Mouse (Mus musculus): ENCODE measurements around the gene Csrnp2. TPM values are rescaled to one million over a fixed set of nuclear protein-coding genes. Genes with fewer than 3 reads are reported as not detected.

Gene Csrnp2
- polyA plus RNA-seq, 1 experiment from 2014 or later = 0.98 TPM

DNA sequence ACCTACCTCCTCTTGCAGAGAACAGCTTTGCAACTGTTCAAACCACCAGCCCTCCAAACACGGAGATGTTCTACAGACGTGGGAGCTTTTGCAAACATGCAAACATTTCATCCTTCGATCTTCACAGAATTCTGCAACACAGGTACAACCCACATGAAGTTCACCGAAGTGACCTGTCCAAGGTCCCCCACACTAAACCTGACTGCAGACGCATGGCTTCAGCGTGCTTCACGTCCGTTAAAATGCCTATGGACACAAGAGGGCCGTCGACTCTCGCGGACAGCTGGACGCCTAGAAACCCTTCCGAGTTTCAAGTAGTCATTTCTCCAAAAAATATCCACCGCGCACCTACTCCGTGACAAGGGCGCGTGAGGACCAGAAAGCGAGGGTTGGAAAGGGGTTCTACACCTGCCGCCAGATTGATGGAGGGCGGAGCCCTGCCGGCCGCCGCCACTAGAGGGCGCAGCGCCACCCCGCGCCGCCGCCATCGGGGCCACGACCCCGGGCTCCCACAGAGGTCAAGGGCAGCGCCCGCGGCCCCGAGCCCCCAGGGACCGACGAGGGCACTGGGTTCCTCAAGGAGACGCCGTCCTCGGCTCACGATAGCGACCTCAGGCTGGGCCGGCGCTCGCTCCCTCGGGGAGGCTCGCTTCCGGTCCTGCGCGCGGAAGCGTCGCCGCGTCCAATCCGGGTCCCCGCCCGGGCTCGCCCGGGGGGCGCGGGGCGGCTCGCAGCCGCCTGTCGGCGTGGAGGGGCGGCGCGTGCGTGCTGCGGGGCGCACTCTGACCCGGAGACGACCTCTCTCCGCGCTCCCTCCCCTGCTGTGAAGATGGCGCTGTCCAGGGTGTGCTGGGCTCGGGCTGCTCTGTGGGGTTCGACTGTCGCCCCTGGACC lies 26.7 kb downstream of the Csrnp2 start, which contains the start of gene Letmd1:
Letmd1 (plus strand) TSS at position 729 of the 894 bp plus-strand sequence.
- Histone ChIP-seq H3K36me3 (ENCODE audit: control insufficient read depth, insufficient read depth) (peaks cover 7% of the 10 kb centered on the region; the same call in 1 of the 2 replicates), H3K27ac (ENCODE audit: low read length) (peak within 1 kb of the TSS; percentile 87), H3K9me3 (replicated peaks; ENCODE audit: control insufficient read depth, low read length) (no peaks in the 10 kb centered on the region), H3K4me2 (ENCODE audit: low read depth, low read length) (peak within 1 kb of the TSS; percentile 92), H3K4me1 (ENCODE audit: control insufficient read depth, low read depth, low read length) (peaks cover 22% of the 10 kb centered on the region), H3K4me3 (ENCODE audit: low read depth, low read length) (peak within 1 kb of the TSS; percentile 88), H3K9ac (ENCODE audit: low read depth, low read length) (peak within 1 kb of the TSS; percentile 87), H3K27me3 (ENCODE audit: control insufficient read depth, insufficient read depth, low read depth, low read length) (no peaks in the 10 kb centered on the region)
- ATAC-seq (ENCODE audit: low read depth) = peak; percentile 86
- 2% methylated on average over 79 of the region's 84 CpGs for whole genome bisulfite sequencing (ENCODE audit: insufficient replicate concordance)

DNA sequence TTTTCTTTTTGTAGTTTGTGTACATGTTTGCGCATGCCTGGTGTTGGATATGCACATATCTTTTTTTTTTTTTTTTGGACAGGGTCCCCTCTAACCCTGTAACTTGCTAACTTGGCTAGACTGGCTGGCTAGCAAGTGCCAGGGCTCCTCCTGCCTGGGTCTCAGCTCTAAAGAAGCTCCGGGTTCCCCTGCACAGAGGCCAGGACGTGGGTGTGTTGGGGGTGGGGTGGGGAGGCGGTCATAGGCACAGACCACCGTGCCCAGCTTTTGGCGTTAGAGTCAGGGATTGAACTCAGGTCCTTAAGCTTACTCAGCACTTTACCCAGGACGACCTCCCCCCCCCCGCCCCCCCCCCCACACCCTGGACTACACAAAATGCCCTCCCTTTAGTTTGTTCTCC lies 27.6 kb downstream of the Csrnp2 start:
- Histone ChIP-seq H3K36me3 (ENCODE audit: control insufficient read depth, insufficient read depth) (peaks cover 7% of the 10 kb centered on the region; the same call in 1 of the 2 replicates), H3K27me3 (ENCODE audit: control insufficient read depth, insufficient read depth, low read depth, low read length) (no peaks in the 10 kb centered on the region), H3K9me3 (replicated peaks; ENCODE audit: control insufficient read depth, low read length) (no peaks in the 10 kb centered on the region), H3K27ac (ENCODE audit: low read length) (no peak overlapping the region; the same call in 1 of the 2 replicates), H3K4me3 (ENCODE audit: low read depth, low read length) (peak overlapping the region; percentile 88), H3K9ac (ENCODE audit: low read depth, low read length) (no peak overlapping the region), H3K4me2 (ENCODE audit: low read depth, low read length) (peak overlapping the region; percentile 92; the same call in 1 of the 2 replicates), H3K4me1 (ENCODE audit: control insufficient read depth, low read depth, low read length) (peaks cover 22% of the 10 kb centered on the region)
- no peak for ATAC-seq (ENCODE audit: low read depth)
- WGBS (ENCODE audit: insufficient replicate concordance) = 30% methylated on average over 7 of the region's 8 CpGs

DNA sequence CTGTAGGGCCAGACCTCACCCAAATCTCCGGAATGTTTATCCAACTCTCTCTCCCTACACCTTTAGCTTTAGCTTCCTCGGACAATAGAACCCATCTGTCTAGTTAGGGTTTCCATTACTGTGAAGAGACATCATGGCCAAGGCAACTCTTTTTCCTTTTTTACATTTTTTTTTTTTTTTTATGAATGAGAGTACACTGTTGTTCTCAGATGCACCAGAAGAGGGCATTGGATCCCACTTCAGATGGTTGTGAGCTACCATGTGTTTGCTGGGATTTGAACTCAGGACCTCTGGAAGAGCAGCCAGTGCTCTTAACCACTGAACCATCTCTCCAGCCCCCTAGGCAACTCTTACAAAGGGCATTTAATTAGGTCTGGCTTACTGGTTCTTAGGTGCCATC lies 29.9 kb downstream of the Csrnp2 start:
- 50% methylated on average over 2 of the region's 2 CpGs for WGBS (ENCODE audit: insufficient replicate concordance)
- H3K4me1 ChIP-seq (ENCODE audit: control insufficient read depth, low read depth, low read length) = peaks cover 33% of the 10 kb centered on the region
- H3K9ac ChIP-seq (ENCODE audit: low read depth, low read length) = no peak overlapping the region
- H3K36me3 ChIP-seq (ENCODE audit: control insufficient read depth, insufficient read depth) = no peaks in the 10 kb centered on the region
- no peak for ATAC-seq (ENCODE audit: low read depth)
- no peak overlapping the region for H3K27ac ChIP-seq (ENCODE audit: low read length)
- H3K4me3 ChIP-seq (ENCODE audit: low read depth, low read length) = no peak overlapping the region
- no peak overlapping the region for H3K4me2 ChIP-seq (ENCODE audit: low read depth, low read length)
- H3K9me3 ChIP-seq (replicated peaks; ENCODE audit: control insufficient read depth, low read length) = no peaks in the 10 kb centered on the region
- H3K27me3 ChIP-seq (ENCODE audit: control insufficient read depth, insufficient read depth, low read depth, low read length) = no peaks in the 10 kb centered on the region

GRCm38 (mm10) chr15:100463712-100464111 lies 31.6 kb downstream of the Csrnp2 start:
- H3K27me3 ChIP-seq (ENCODE audit: control insufficient read depth, insufficient read depth, low read depth, low read length) = no peaks in the 10 kb centered on the region
- no peak overlapping the region for H3K9ac ChIP-seq (ENCODE audit: low read depth, low read length)
- H3K36me3 ChIP-seq (ENCODE audit: control insufficient read depth, insufficient read depth) = no peaks in the 10 kb centered on the region
- H3K4me1 ChIP-seq (ENCODE audit: control insufficient read depth, low read depth, low read length) = peaks cover 21% of the 10 kb centered on the region
- H3K4me3 ChIP-seq (ENCODE audit: low read depth, low read length) = no peak overlapping the region
- ATAC-seq (ENCODE audit: low read depth) = no peak
- H3K9me3 ChIP-seq (replicated peaks; ENCODE audit: control insufficient read depth, low read length) = no peaks in the 10 kb centered on the region
- 18% methylated on average over 6 of the region's 6 CpGs for WGBS (ENCODE audit: insufficient replicate concordance)
- no peak overlapping the region for H3K4me2 ChIP-seq (ENCODE audit: low read depth, low read length)
- H3K27ac ChIP-seq (ENCODE audit: low read length) = no peak overlapping the region

DNA sequence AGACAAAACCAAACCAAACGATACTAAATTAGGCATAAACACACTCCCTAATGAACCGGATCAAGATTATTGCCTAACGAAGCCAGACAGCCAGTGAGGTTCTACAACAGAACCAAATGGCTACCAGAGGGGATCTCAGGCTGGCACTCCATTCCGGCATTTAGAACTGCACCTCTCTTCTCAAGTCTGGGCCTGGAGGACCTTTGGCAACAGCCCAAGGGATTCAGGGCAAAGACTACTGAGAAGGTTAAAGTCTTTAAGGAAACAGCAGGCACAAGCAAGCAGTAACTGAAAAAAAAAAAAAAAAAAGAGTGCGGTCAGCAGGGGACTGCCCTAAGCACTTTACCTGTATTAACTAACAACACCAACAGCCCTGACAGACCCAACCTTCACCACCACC lies 33.2 kb downstream of the Csrnp2 start:
- no peaks in the 10 kb centered on the region for H3K36me3 ChIP-seq (ENCODE audit: control insufficient read depth, insufficient read depth)
- H3K27me3 ChIP-seq (ENCODE audit: control insufficient read depth, insufficient read depth, low read depth, low read length) = no peaks in the 10 kb centered on the region
- no peak overlapping the region for H3K9ac ChIP-seq (ENCODE audit: low read depth, low read length)
- peaks cover 21% of the 10 kb centered on the region for H3K4me1 ChIP-seq (ENCODE audit: control insufficient read depth, low read depth, low read length)
- H3K4me3 ChIP-seq (ENCODE audit: low read depth, low read length) = no peak overlapping the region
- ATAC-seq (ENCODE audit: low read depth) = no peak
- H3K9me3 ChIP-seq (replicated peaks; ENCODE audit: control insufficient read depth, low read length) = no peaks in the 10 kb centered on the region
- H3K27ac ChIP-seq (ENCODE audit: low read length) = no peak overlapping the region
- 71% methylated on average over 5 of the region's 5 CpGs for WGBS (ENCODE audit: insufficient replicate concordance)
- H3K4me2 ChIP-seq (ENCODE audit: low read depth, low read length) = no peak overlapping the region

GRCm38 (mm10) chr15:100461646-100462045 lies 33.6 kb downstream of the Csrnp2 start:
- ATAC-seq (ENCODE audit: low read depth) = no peak
- no peaks in the 10 kb centered on the region for H3K9me3 ChIP-seq (replicated peaks; ENCODE audit: control insufficient read depth, low read length)
- WGBS (ENCODE audit: insufficient replicate concordance) = 40% methylated on average over 9 of the region's 9 CpGs
- no peak overlapping the region for H3K27ac ChIP-seq (ENCODE audit: low read length)
- H3K36me3 ChIP-seq (ENCODE audit: control insufficient read depth, insufficient read depth) = no peaks in the 10 kb centered on the region
- peaks cover 21% of the 10 kb centered on the region for H3K4me1 ChIP-seq (ENCODE audit: control insufficient read depth, low read depth, low read length)
- no peaks in the 10 kb centered on the region for H3K27me3 ChIP-seq (ENCODE audit: control insufficient read depth, insufficient read depth, low read depth, low read length)
- H3K4me2 ChIP-seq (ENCODE audit: low read depth, low read length) = no peak overlapping the region
- no peak overlapping the region for H3K4me3 ChIP-seq (ENCODE audit: low read depth, low read length)
- no peak overlapping the region for H3K9ac ChIP-seq (ENCODE audit: low read depth, low read length)

DNA sequence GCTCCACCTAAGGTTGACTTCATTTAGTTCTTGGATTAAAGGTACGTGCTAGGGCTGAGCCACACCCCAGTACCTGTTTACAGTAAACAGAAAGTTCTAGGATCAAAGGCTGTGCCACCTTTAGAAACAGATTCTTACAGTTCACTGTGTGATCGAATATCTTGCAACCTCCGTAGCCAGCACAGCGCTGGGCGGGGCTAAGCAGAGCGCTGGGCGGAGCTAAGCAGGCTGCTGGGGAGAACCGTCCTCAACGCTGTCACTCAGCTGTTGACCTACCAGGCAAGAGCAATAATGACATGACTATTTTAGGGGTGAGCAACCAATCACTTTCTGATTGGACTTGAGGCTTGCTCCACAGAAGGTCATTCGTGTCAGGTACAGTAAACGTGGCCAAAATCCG lies 34.3 kb downstream of the Csrnp2 start:
- Histone ChIP-seq H3K4me2 (ENCODE audit: low read depth, low read length) (peak overlapping the region; percentile 64), H3K4me3 (ENCODE audit: low read depth, low read length) (peak overlapping the region; percentile 37; the same call in 1 of the 2 replicates), H3K9ac (ENCODE audit: low read depth, low read length) (peak overlapping the region; percentile 26; the same call in 1 of the 2 replicates), H3K4me1 (ENCODE audit: control insufficient read depth, low read depth, low read length) (peaks cover 18% of the 10 kb centered on the region), H3K27ac (ENCODE audit: low read length) (no peak overlapping the region), H3K27me3 (ENCODE audit: control insufficient read depth, insufficient read depth, low read depth, low read length) (no peaks in the 10 kb centered on the region), H3K36me3 (ENCODE audit: control insufficient read depth, insufficient read depth) (no peaks in the 10 kb centered on the region), H3K9me3 (replicated peaks; ENCODE audit: control insufficient read depth, low read length) (no peaks in the 10 kb centered on the region)
- 6% methylated on average over 12 of the region's 12 CpGs for WGBS (ENCODE audit: insufficient replicate concordance)
- peak; percentile 80 for ATAC-seq (ENCODE audit: low read depth)

GRCm38 (mm10) chr15:100458055-100458454 lies 37.2 kb downstream of the Csrnp2 start:
- no peaks in the 10 kb centered on the region for H3K27me3 ChIP-seq (ENCODE audit: control insufficient read depth, insufficient read depth, low read depth, low read length)
- WGBS (ENCODE audit: insufficient replicate concordance) = 28% methylated on average over 10 of the region's 10 CpGs
- no peak overlapping the region for H3K4me3 ChIP-seq (ENCODE audit: low read depth, low read length)
- no peaks in the 10 kb centered on the region for H3K9me3 ChIP-seq (replicated peaks; ENCODE audit: control insufficient read depth, low read length)
- H3K36me3 ChIP-seq (ENCODE audit: control insufficient read depth, insufficient read depth) = no peaks in the 10 kb centered on the region
- no peak overlapping the region for H3K9ac ChIP-seq (ENCODE audit: low read depth, low read length)
- peak; percentile 14; the same call in 1 of the 2 replicates for ATAC-seq (ENCODE audit: low read depth)
- 0 out of 2 replicates have a peak overlapping the region, but pooled peaks have one; percentile 46 for H3K4me2 ChIP-seq (ENCODE audit: low read depth, low read length)
- no peak overlapping the region for H3K27ac ChIP-seq (ENCODE audit: low read length)
- peaks cover 18% of the 10 kb centered on the region for H3K4me1 ChIP-seq (ENCODE audit: control insufficient read depth, low read depth, low read length)

GRCm38 (mm10) chr15:100457340-100457739 lies 37.9 kb downstream of the Csrnp2 start:
- no peak overlapping the region for H3K9ac ChIP-seq (ENCODE audit: low read depth, low read length)
- peak overlapping the region; percentile 46 for H3K4me2 ChIP-seq (ENCODE audit: low read depth, low read length)
- ATAC-seq (ENCODE audit: low read depth) = peak; percentile 47
- H3K9me3 ChIP-seq (replicated peaks; ENCODE audit: control insufficient read depth, low read length) = no peaks in the 10 kb centered on the region
- no peaks in the 10 kb centered on the region for H3K27me3 ChIP-seq (ENCODE audit: control insufficient read depth, insufficient read depth, low read depth, low read length)
- H3K27ac ChIP-seq (ENCODE audit: low read length) = no peak overlapping the region
- WGBS (ENCODE audit: insufficient replicate concordance) = 6% methylated on average over 17 of the region's 17 CpGs
- H3K4me3 ChIP-seq (ENCODE audit: low read depth, low read length) = peak overlapping the region; percentile 21; the same call in 1 of the 2 replicates
- peaks cover 18% of the 10 kb centered on the region for H3K4me1 ChIP-seq (ENCODE audit: control insufficient read depth, low read depth, low read length)
- no peaks in the 10 kb centered on the region for H3K36me3 ChIP-seq (ENCODE audit: control insufficient read depth, insufficient read depth)
